Mouse (Mus musculus) lung, postnatal 10 days (tissue): ENCODE data around the gene Mical3.
"Not testable (repeated sequence)": the region's sequence is repeated elsewhere in the genome, so short reads cannot be mapped to it uniquely, and the experiment has no call there.

Experiments used
- DNase-seq: peaks from one replicate; pipeline ENCODE4 v3.0.0; 2021

Mical3 gene

GRCm38 (mm10) chr6:120954241-120954640 lies 176.6 kb downstream of the Mical3 start:
- no peak for DNase-seq

GRCm38 (mm10) chr6:120952475-120952874 lies 178.3 kb downstream of the Mical3 start:
- no peak for DNase-seq

GRCm38 (mm10) chr6:120951311-120951710 lies 179.5 kb downstream of the Mical3 start:
- DNase-seq: peak; percentile 57

GRCm38 (mm10) chr6:120945510-120945909 lies 185.3 kb downstream of the Mical3 start:
- no peak for DNase-seq

GRCm38 (mm10) chr6:120943964-120944363 lies 186.8 kb downstream of the Mical3 start:
- no peak for DNase-seq

GRCm38 (mm10) chr6:120943551-120943950 lies 187.2 kb downstream of the Mical3 start:
- no peak for DNase-seq

GRCm38 (mm10) chr6:120943079-120943478 lies 187.7 kb downstream of the Mical3 start:
- no peak for DNase-seq

- no peak for DNase-seq
Observed at GRCm38 (mm10) chr6:120941575-120941974, 189.2 kb downstream of the Mical3 start.

GRCm38 (mm10) chr6:120941084-120941481 lies 189.7 kb downstream of the Mical3 start:
- no peak for DNase-seq

- no peak for DNase-seq
Observed at GRCm38 (mm10) chr6:120940446-120941083, 190.2 kb downstream of the Mical3 start.

- no peak for DNase-seq
Observed at GRCm38 (mm10) chr6:120939783-120940182, 191.0 kb downstream of the Mical3 start.

- DNase-seq: no peak
Observed at GRCm38 (mm10) chr6:120938763-120939450, 191.9 kb downstream of the Mical3 start.

- DNase-seq: no peak
Observed at GRCm38 (mm10) chr6:120937999-120938608, 192.7 kb downstream of the Mical3 start.

GRCm38 (mm10) chr6:120937104-120937617 lies 193.6 kb downstream of the Mical3 start:
- no peak for DNase-seq

GRCm38 (mm10) chr6:120934176-120934575 lies 196.6 kb downstream of the Mical3 start:
- DNase-seq: no peak

GRCm38 (mm10) chr6:120933670-120934069 lies 197.1 kb downstream of the Mical3 start:
- DNase-seq: no peak

GRCm38 (mm10) chr6:120932597-120932996 lies 198.2 kb downstream of the Mical3 start:
- no peak for DNase-seq

- no peak for DNase-seq
Observed at GRCm38 (mm10) chr6:120930450-120931306, 200.1 kb downstream of the Mical3 start.

GRCm38 (mm10) chr6:120929421-120929820 lies 201.4 kb downstream of the Mical3 start:
- DNase-seq: no peak

- peak; percentile 44 for DNase-seq
Observed at GRCm38 (mm10) chr6:120927765-120928164, 203.0 kb downstream of the Mical3 start.

- no peak for DNase-seq
Observed at GRCm38 (mm10) chr6:120926880-120927279, 203.9 kb downstream of the Mical3 start.

GRCm38 (mm10) chr6:120924791-120925321 lies 205.9 kb downstream of the Mical3 start:
- DNase-seq: not testable (repeated sequence)

GRCm38 (mm10) chr6:120917975-120918374 lies 212.8 kb downstream of the Mical3 start:
- no peak for DNase-seq
